9 mouse cellular contexts compared by ENCODE assay signal in the genomic region with DNA sequence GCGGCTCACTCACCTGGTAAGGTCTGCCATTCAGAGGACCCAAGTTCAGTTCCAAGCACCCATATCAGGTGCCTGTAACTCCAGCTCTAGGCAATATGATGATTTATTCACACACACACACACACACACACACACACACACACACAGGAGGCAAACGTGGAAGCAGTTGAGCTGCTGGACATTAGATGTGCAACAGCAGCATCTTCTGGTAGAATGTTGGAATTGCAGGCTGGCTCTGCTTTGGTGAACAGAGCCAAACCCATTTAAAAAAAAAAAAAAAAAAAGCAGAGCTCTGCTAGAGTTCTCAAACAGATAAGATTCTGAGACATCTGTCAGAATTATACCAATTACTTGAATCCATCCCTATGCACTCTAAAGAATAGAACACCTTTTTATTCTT. TPM values are rescaled to one million over a fixed set of nuclear protein-coding genes. Genes with fewer than 3 reads are reported as not detected.
A peak's percentile ranks its signal among the peaks of the same experiment; 100 is the strongest.
DNase-seq lines count a peak whose midpoint lies in the region; ATAC-seq and TF ChIP-seq lines count a peak whose summit lies in the region.
"Had no signal": no experiment of that assay in that cellular context is flagged by ENCODE, and none has a peak within 500 bp of the region (broad histone marks: within the 10 kb centered on the region; RNA-seq: fewer than 3 reads in every experiment).

No protein-coding gene starts in this region.

- no peaks in the 10 kb centered on the region for H3K9me3 ChIP-seq in intestine, postnatal 0 days (ENCODE audit: control insufficient read depth)
- H3K9me3 ChIP-seq in limb, embryonic 14.5 days (ENCODE audit: control insufficient read depth, low read length) = no peaks in the 10 kb centered on the region
- H3K9me3 ChIP-seq in neural tube, embryonic 11.5 days (ENCODE audit: control insufficient read depth, low read length) = no peaks in the 10 kb centered on the region
- H3K9me3 ChIP-seq: limb, embryonic 12.5 days had no signal

- no peak overlapping the region for H3K4me3 ChIP-seq in testis, adult 2 months (ENCODE audit: control insufficient read depth, low read depth, low read length)
- no peak overlapping the region for H3K4me3 ChIP-seq in intestine, postnatal 0 days (ENCODE audit: low read depth, low read length)
- H3K4me3 ChIP-seq in limb, embryonic 14.5 days (replicated peaks; ENCODE audit: low read length) = no peak overlapping the region
- H3K4me3 ChIP-seq in neural tube, embryonic 11.5 days (ENCODE audit: low read depth, low read length) = no peak overlapping the region
- H3K4me3 ChIP-seq in thymus, adult 2 months (ENCODE audit: control insufficient read depth, insufficient read depth, low read length) = no peak overlapping the region
- H3K4me3 ChIP-seq: limb, embryonic 12.5 days had no signal

- no peak overlapping the region for H3K9ac ChIP-seq in intestine, postnatal 0 days (ENCODE audit: low read depth, low read length)
- H3K9ac ChIP-seq in limb, embryonic 14.5 days (ENCODE audit: low read depth, low read length, severe bottlenecking) = no peak overlapping the region
- no peak overlapping the region for H3K9ac ChIP-seq in neural tube, embryonic 11.5 days (ENCODE audit: low read length)
- H3K9ac ChIP-seq: limb, embryonic 12.5 days had no signal

- 46% methylated on average over 2 of the region's 2 CpGs for WGBS in intestine, postnatal 0 days
- 44% methylated on average over 2 of the region's 2 CpGs for whole genome bisulfite sequencing in limb, embryonic 14.5 days
- WGBS in neural tube, embryonic 11.5 days = 48% methylated on average over 2 of the region's 2 CpGs
- WGBS in thymus, adult 2 months = 47% methylated on average over 2 of the region's 2 CpGs

- H3K36me3 ChIP-seq in testis, adult 2 months (ENCODE audit: control insufficient read depth, insufficient read depth, low read length) = no peaks in the 10 kb centered on the region
- H3K36me3 ChIP-seq in intestine, postnatal 0 days (ENCODE audit: control insufficient read depth, insufficient read depth) = no peaks in the 10 kb centered on the region
- no peaks in the 10 kb centered on the region for H3K36me3 ChIP-seq in limb, embryonic 14.5 days (ENCODE audit: control insufficient read depth, insufficient read depth, low read length)
- H3K36me3 ChIP-seq in neural tube, embryonic 11.5 days (ENCODE audit: control insufficient read depth, insufficient read depth, low read length) = no peaks in the 10 kb centered on the region
- H3K36me3 ChIP-seq in thymus, adult 2 months (ENCODE audit: control insufficient read depth, insufficient read depth, low read length) = no peaks in the 10 kb centered on the region
- H3K36me3 ChIP-seq: limb, embryonic 12.5 days had no signal

- H3K4me2 ChIP-seq in intestine, postnatal 0 days (replicated peaks; ENCODE audit: low read depth) = no peak overlapping the region
- no peak overlapping the region for H3K4me2 ChIP-seq in limb, embryonic 14.5 days (replicated peaks; ENCODE audit: low read depth, low read length, severe bottlenecking)
- no peak overlapping the region for H3K4me2 ChIP-seq in neural tube, embryonic 11.5 days (ENCODE audit: low read depth)
- H3K4me2 ChIP-seq: limb, embryonic 12.5 days had no signal

- peaks cover 2% of the 10 kb centered on the region for H3K4me1 ChIP-seq in testis, adult 2 months (ENCODE audit: control insufficient read depth, insufficient read depth, low read length)
- 0 out of 2 replicates have a peak, but pooled peaks cover 4% of the 10 kb centered on the region for H3K4me1 ChIP-seq in intestine, postnatal 0 days (replicated peaks; ENCODE audit: control insufficient read depth, insufficient read depth, low read length)
- H3K4me1 ChIP-seq in limb, embryonic 14.5 days (ENCODE audit: control insufficient read depth, insufficient read depth, low read length) = peaks cover 4% of the 10 kb centered on the region; the same call in 1 of the 2 replicates
- peaks cover 8% of the 10 kb centered on the region for H3K4me1 ChIP-seq in neural tube, embryonic 11.5 days (ENCODE audit: control insufficient read depth, insufficient read depth, low read length)
- peaks cover 24% of the 10 kb centered on the region for H3K4me1 ChIP-seq in thymus, adult 2 months (replicated peaks; ENCODE audit: control insufficient read depth, insufficient read depth, low read length)

- no peak for TF ChIP-seq POLR2A in testis, adult 2 months (IDR thresholded peaks at IDR 0.05; ENCODE audit: control insufficient read depth, low read depth, low read length)
- TF ChIP-seq POLR2A in limb, embryonic 14.5 days (IDR thresholded peaks at IDR 0.05; ENCODE audit: borderline replicate concordance, extremely low read depth, insufficient read depth, insufficient read length) = no peak
- TF ChIP-seq POLR2A in thymus, adult 2 months (IDR thresholded peaks at IDR 0.05; ENCODE audit: control insufficient read depth, extremely low read depth, insufficient read depth, low read length, poor library complexity) = no peak

- no peaks in the 10 kb centered on the region for H3K27me3 ChIP-seq in testis, adult 2 months (ENCODE audit: control insufficient read depth, insufficient read depth, low read length)
- no peaks in the 10 kb centered on the region for H3K27me3 ChIP-seq in intestine, postnatal 0 days (replicated peaks; ENCODE audit: control insufficient read depth, insufficient read depth, low read length)
- H3K27me3 ChIP-seq in limb, embryonic 14.5 days (ENCODE audit: control insufficient read depth, insufficient read depth, low read length) = no peaks in the 10 kb centered on the region
- no peaks in the 10 kb centered on the region for H3K27me3 ChIP-seq in neural tube, embryonic 11.5 days (ENCODE audit: control insufficient read depth, insufficient read depth, low read length)
- H3K27me3 ChIP-seq in thymus, adult 2 months (ENCODE audit: control insufficient read depth, insufficient read depth, low read length) = no peaks in the 10 kb centered on the region

- no peak overlapping the region for H3K27ac ChIP-seq in testis, adult 2 months (ENCODE audit: control insufficient read depth, insufficient read depth, low read depth, low read length)
- H3K27ac ChIP-seq in intestine, postnatal 0 days (ENCODE audit: low read depth, low read length) = no peak overlapping the region
- H3K27ac ChIP-seq in limb, embryonic 14.5 days (replicated peaks; ENCODE audit: low read depth, low read length) = no peak overlapping the region
- H3K27ac ChIP-seq in neural tube, embryonic 11.5 days (ENCODE audit: low read depth, low read length) = no peak overlapping the region
- H3K27ac ChIP-seq in thymus, adult 2 months (ENCODE audit: control insufficient read depth, insufficient read depth, low read length) = no peak overlapping the region
- H3K27ac ChIP-seq: limb, embryonic 12.5 days had no signal

- TF ChIP-seq CTCF in testis, adult 2 months (IDR thresholded peaks at IDR 0.05; ENCODE audit: control insufficient read depth, insufficient read depth, insufficient replicate concordance, low read depth, low read length) = peak; percentile 27; the same call in 1 of the 2 replicates
- peak; percentile 93 for TF ChIP-seq CTCF in intestine, postnatal 0 days (IDR thresholded peaks at IDR 0.05; ENCODE audit: low read depth)
- no peak for TF ChIP-seq CTCF in thymus, adult 2 months (IDR thresholded peaks at IDR 0.05; ENCODE audit: borderline replicate concordance, control insufficient read depth, extremely low read depth, insufficient read depth, low read length, poor library complexity)

- 0 out of 2 replicates have a peak, but pooled peaks have one; percentile 7 for ATAC-seq in intestine, postnatal 0 days
- no peak for ATAC-seq in limb, embryonic 14.5 days (ENCODE audit: low FRiP score, low read depth)
- ATAC-seq in neural tube, embryonic 11.5 days (ENCODE audit: insufficient read depth, low FRiP score, low TSS enrichment) = no peak

- no peak for DNase-seq in testis, postnatal 14 days (ENCODE audit: low spot score)
- peak; percentile 90 for DNase-seq in c-Kit-positive CD71-positive TER-119-negative erythroid progenitor cells, embryonic 14.5 days (ENCODE audit: low read depth)
- DNase-seq in forelimb bud, embryonic 11.5 days (ENCODE audit: low read depth, low spot score) = peak; percentile 86
- DNase-seq in limb, embryonic 14.5 days (ENCODE audit: low spot score) = peak; percentile 88
- DNase-seq in neural tube, embryonic 11.5 days (ENCODE audit: low spot score) = peak; percentile 81
- peak; percentile 84 for DNase-seq in thymus, adult 2 months

RNA-seq across cellular contexts. Expression of a gene that starts 4.7 kb away (rescaled TPM):
- 1.3 and 1.6 TPM in 2 replicates for polyA plus RNA-seq in testis, adult 2 months (2012; rRNA removed)
- polyA plus RNA-seq in intestine, postnatal 0 days (2015; fragmentation: Nextera tagmentation; extraction: Ambion mirVana) = 37.2 and 41.1 TPM in 2 replicates
- polyA plus RNA-seq in limb, embryonic 14.5 days (2012; rRNA removed) = 2.6 and 3.9 TPM in 2 replicates
- 2.8 and 3.4 TPM in 2 replicates for polyA plus RNA-seq in limb, embryonic 14.5 days (2014; fragmentation: Nextera tagmentation; extraction: Ambion mirVana)
- polyA plus RNA-seq in neural tube, embryonic 11.5 days (2014; fragmentation: Nextera tagmentation; extraction: Ambion mirVana) = 1.3 and 4.7 TPM in 2 replicates
- 10.4 and 11.7 TPM in 2 replicates for polyA plus RNA-seq in thymus, adult 2 months (2012; rRNA removed)

RNA-seq across cellular contexts. Expression of a gene that starts 13.7 kb away (rescaled TPM):
- polyA plus RNA-seq in testis, adult 2 months (2012; rRNA removed) = 19.3 and 19.7 TPM in 2 replicates
- 5.8 and 7.3 TPM in 2 replicates for polyA plus RNA-seq in intestine, postnatal 0 days (2015; fragmentation: Nextera tagmentation; extraction: Ambion mirVana)
- 3.7 and 4.7 TPM in 2 replicates for polyA plus RNA-seq in limb, embryonic 14.5 days (2012; rRNA removed)
- polyA plus RNA-seq in limb, embryonic 14.5 days (2014; fragmentation: Nextera tagmentation; extraction: Ambion mirVana) = 2.3 and 3.5 TPM in 2 replicates
- 3.6 and 5.1 TPM in 2 replicates for polyA plus RNA-seq in neural tube, embryonic 11.5 days (2014; fragmentation: Nextera tagmentation; extraction: Ambion mirVana)
- 114 and 131 TPM in 2 replicates for polyA plus RNA-seq in thymus, adult 2 months (2012; rRNA removed)

RNA-seq across cellular contexts. Expression of a gene that starts 46.1 kb away (rescaled TPM):
- 0.67 and 0.78 TPM in 2 replicates for polyA plus RNA-seq in testis, adult 2 months (2012; rRNA removed)
- polyA plus RNA-seq in intestine, postnatal 0 days (2015; fragmentation: Nextera tagmentation; extraction: Ambion mirVana) = 65.3 and 72.5 TPM in 2 replicates
- polyA plus RNA-seq in limb, embryonic 14.5 days (2012; rRNA removed) = 1.1 TPM in 2 replicates
- polyA plus RNA-seq in limb, embryonic 14.5 days (2014; fragmentation: Nextera tagmentation; extraction: Ambion mirVana) = 1.4 and 1.9 TPM in 2 replicates
- polyA plus RNA-seq in neural tube, embryonic 11.5 days (2014; fragmentation: Nextera tagmentation; extraction: Ambion mirVana) = 0.11 TPM in 1 of 2 replicates, not detected in the other
- 34.7 and 39.4 TPM in 2 replicates for polyA plus RNA-seq in thymus, adult 2 months (2012; rRNA removed)

RNA-seq across cellular contexts. Expression of a gene that starts 46.3 kb away (rescaled TPM):
- polyA plus RNA-seq in testis, adult 2 months (2012; rRNA removed) = 3.6 and 4.9 TPM in 2 replicates
- polyA plus RNA-seq in intestine, postnatal 0 days (2015; fragmentation: Nextera tagmentation; extraction: Ambion mirVana) = 77.1 and 88.6 TPM in 2 replicates
- 18.5 and 19.7 TPM in 2 replicates for polyA plus RNA-seq in limb, embryonic 14.5 days (2012; rRNA removed)
- polyA plus RNA-seq in limb, embryonic 14.5 days (2014; fragmentation: Nextera tagmentation; extraction: Ambion mirVana) = 21.5 and 25.4 TPM in 2 replicates
- 3.7 and 3.8 TPM in 2 replicates for polyA plus RNA-seq in neural tube, embryonic 11.5 days (2014; fragmentation: Nextera tagmentation; extraction: Ambion mirVana)
- polyA plus RNA-seq in thymus, adult 2 months (2012; rRNA removed) = 11.0 and 11.7 TPM in 2 replicates

Comparison
In these comparisons a context has a peak if more than half of its experiments do, and no peak if none do; other contexts are left out.
1. RNA of a gene that starts 46.1 kb away (polyA plus RNA-seq): 65.3 to 72.5 TPM in intestine, postnatal 0 days and 34.7 to 39.4 TPM in thymus, adult 2 months; 1.1 to 1.9 TPM in limb, embryonic 14.5 days, 0.67 to 0.78 TPM in testis, adult 2 months and 0.11 TPM in neural tube, embryonic 11.5 days; every median in the first group is over 10 times any median in the second.